Mouse (Mus musculus) c-Kit-negative CD71-positive TER-119-positive erythroid progenitor cells, embryonic 14.5 days (primary cell): ENCODE results near the gene Shroom4.
"Not testable (repeated sequence)": the region's sequence is repeated elsewhere in the genome, so short reads cannot be mapped to it uniquely, and the experiment has no call there.

Source experiments
- DNase-seq: peaks from one replicate; pipeline ENCODE4 v3.0.0-alpha.2; 2013; ENCODE audit warnings: low read depth, low spot score

Gene Shroom4

DNA sequence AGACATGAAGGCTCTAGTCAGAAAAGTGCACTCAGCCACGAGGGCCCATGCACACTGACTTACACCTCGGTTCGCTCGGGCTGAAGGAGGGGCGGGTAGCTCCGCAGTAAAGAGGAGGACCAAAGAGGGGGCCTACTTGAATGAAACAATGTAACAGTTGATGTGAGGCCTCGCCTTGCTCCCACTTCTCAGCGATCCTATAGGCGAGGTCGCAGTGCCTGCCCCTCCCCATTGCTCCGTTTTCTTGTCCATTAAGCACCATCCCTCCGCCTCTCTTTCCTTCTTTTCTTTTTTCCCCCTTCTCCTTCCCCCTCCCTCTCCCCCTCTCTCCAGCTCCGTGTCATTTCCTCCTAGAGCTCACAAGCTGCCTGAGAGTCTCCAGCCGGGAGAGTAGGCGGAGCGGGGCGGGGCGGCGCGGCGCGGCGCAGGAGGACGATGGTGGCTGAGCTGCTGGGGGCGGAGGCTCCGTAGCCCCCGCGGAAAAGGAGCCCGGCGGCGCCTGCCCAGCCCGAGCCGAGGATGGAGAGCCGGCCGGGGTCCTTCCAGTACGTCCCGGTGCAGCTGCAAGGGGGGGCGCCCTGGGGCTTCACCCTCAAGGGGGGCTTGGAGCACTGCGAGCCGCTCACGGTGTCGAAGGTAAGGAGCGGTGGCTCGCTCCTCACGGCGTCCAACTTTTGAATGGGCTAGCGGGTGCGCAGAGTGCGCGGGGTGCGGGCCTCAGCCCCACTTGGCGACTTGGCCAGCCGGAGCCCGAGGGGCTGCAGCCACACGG lies at the start of gene Shroom4:
Gene Shroom4, plus strand, starts transcription at position 229 of the 772 bp plus-strand sequence.
- no peak for DNase-seq

DNA sequence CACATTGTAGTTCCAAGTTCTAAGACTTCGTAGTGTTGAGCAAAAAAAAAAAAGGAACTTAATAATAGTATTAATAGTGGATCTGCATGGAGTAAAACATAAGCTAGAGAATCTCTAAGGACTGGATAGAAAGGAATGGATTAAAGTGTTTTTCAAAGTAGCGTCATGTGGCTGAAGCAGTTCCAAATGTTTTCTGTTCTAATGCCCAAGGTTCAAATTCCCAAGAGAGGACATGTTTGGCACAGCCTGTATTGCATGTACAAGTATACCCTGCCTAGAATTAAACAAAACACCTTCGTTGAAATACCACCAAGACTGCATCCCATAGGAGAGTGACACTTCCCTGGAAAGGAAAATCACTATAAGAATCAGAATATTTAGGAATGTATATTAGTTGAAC lies 42.8 kb upstream of the Shroom4 start:
- DNase-seq, result no peak

DNA sequence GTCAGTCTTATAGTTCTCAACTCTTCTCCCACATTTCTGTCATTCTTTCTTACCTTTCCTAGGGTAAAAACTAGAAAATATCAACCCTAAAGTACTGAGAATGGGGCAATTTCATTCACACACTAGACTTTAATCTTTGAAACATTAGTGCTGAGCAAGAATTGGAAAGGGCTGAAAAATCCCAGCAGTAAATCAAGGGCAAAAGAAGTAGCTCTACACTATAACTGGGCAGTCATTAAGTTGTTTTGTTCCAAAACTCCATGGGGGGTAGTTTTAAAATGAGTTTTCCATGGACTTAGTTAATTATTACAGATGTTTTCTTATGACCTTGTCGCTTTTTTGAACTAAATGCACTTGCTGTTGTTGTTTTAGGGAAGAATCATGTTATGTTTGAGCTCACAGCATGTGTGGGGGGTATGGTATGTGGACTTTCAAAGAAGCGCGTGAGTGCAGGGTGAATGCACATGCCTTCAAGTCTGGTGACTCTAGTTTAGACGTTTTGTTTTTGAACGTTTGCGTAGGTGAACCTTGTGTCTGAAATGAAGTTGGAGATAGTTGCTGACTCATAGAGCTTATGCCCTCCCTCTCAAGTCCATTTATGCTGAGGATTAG lies 42.0 kb upstream of the Shroom4 start:
- no peak for DNase-seq

DNA sequence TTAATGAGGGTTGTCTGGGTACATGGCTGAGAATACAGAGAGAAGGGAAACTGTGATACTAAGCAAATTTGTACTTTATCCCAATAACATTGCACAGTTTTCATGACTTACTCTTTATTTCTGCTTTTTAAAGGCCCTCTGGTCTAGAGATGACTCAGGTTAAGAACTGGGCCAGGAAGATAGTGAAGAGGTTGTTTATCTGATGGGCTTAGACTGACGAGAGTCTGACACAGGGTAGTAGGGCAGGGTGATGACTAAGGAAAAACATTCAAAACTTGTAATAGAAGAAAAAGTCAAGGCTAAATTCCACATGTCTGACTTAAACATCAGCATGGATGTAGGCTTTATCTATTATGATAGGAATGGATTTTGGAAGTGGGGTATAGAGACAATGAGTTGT lies 30.8 kb upstream of the Shroom4 start:
- no peak for DNase-seq

DNA sequence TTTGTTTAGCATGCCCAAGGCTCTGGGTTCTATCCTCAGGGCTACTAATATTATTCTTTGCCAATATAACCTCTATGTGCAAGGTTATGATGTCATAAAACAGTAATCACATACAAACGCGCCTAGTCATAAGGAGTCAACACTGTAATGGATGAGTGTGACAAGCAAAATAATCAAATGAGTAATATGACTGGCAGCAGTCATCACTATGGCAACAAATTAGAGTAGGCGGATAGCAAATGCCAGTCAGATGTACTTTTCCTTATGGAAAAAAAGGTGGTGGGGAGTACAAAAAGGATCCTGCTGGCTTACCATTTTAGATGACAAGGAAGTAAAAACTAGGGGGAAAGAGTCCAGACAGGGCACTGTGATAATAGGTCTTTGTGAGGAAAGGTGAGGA lies 28.9 kb upstream of the Shroom4 start:
- DNase-seq, result no peak

DNA sequence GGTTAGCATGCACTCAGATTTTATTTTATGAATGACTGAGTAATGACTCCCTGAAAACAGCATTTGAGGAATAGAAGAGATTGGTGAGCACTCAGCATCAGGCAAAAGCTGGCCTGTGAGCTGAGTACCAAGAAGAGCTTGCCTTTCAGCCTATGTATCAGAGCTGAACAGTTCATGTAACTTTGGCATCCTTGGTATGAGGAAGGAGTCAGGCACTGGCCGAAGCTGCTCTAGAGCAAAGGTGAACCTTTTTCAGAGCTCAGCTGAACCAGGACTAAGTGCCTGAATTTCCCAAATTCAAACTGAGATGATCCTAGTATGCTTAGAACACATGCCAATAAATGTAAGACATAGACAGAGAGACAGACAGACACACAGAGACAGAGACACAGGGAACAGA lies 5.8 kb upstream of the Shroom4 start:
- DNase-seq, result no peak

DNA sequence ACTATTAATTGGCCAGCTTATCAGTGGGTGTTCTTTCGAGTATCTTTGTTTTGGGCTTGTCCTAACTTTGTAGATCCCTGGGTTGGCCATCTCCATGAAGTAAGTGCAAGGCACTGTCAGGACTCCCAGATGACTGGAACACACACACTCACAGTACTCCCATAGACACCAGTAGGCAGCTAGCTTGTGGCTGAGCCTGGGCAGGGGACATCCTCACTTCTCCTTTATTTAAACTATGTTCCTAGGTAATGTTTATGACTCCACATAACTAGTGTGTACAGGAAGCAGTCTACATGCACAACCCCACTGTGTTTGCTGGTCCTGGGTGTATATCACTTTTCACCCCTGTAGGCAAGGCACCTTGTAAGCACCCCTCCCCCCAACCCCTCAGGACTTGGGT lies 461 bp upstream of the Shroom4 start:
- no peak for DNase-seq

DNA sequence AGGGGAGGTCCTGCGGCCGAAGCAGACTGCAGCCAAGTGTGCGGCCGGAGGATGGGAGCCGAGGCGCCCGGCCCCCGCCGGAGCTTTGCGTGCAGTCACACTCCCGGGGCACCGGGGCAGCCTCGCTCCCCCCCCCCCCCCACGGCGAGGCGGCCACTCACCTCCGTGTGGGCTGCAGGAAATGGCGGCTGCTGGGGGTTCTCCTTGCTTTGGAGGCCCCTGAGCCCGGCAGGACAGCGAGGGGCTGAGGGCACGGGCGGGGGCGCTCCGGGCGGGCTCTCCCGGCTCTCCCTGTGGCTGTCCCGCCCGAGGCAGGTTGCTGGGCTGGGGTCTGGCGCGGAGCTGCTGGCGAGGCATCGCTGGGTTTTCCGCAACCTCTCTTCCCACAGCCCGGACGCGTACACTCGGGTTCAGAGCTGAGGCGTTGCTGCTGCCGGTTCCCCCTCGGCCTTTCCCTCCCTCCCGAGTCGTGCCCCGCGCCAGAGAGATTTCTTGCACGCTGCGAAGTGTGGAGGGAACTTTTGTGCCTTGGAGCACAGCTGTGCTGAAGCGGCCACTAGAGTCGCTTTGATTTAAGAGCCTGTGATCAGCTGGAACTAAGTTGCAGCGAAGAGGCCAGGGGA lies 855 bp downstream of the Shroom4 start:
- no peak for DNase-seq

DNA sequence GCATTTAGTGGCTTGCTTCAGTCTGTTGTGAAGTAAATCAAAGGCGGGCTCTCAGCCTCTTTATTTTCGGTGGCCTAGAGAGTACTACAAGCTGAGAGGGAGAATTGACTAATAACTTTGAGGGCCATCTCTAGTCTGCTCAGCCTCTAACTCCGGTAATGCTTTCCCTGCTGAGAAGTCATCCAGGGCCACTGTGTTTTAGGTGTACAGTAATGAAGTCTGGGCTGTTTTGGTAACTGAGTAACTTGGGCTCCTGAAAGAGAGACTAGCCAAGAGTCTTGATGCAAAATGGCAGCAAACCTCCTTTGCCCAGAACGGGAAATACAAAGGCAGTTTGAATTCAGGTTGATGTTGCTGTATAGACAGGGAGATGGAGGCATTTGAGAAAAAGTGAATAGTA lies 3.3 kb downstream of the Shroom4 start:
- DNase-seq, result no peak

DNA sequence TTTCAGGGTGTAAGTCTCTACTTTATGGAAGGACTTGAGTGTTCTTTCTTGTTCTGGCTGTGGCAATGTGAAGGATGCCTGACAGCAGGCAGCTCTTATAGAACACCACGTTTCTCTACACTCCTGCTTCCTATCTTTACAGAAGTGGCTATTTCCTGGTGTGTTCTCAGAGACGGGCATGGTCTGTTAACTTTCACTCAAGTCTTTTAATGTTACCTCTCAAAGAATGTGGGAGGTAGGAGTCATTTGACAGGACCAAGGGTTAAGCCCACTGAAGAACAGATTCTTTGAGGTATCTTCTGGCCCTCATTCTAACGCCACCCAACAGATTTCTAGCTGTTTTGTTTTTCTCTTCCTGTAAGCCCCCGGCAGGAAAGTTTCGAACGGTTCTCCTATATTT lies 9.5 kb downstream of the Shroom4 start:
- no peak for DNase-seq

DNA sequence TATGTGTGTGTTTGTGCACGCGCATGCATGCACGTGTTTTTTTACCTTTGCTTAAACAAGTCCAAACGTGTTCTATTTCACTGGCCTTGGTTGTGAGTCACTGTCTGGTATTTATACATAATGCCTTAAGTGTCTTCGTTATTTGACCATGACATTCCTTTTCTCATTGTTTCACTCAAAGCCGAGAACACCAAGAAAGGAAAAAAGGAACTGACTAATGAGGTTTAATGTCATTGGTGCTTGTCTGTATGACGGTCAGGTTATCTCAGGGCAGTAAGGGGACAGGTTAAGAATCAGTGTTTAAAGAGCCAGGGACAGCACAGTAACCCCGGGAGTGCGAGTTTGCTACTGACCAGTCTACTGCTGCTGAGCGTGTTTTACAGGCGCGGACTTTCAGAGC lies 15.8 kb downstream of the Shroom4 start:
- DNase-seq, result no peak

DNA sequence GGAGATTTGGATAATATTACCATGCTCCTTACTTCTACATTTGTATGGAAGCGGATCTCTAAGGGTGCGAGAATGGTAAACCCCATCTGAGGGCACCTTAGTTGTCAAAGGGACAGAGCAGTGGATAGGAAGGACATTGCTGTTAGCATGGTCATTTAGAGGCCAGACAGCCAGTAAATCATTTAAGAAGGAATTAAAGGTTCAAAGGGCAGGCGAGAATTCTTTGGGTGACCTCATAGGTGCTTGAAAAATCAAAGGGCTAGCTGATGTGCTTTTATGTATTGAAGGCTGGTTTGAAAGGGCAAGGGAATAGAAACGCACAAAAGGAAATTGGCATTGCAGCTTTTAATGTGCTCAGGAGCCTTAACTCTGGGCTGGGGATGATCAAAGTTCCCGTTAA lies 16.3 kb downstream of the Shroom4 start:
- DNase-seq, result no peak

DNA sequence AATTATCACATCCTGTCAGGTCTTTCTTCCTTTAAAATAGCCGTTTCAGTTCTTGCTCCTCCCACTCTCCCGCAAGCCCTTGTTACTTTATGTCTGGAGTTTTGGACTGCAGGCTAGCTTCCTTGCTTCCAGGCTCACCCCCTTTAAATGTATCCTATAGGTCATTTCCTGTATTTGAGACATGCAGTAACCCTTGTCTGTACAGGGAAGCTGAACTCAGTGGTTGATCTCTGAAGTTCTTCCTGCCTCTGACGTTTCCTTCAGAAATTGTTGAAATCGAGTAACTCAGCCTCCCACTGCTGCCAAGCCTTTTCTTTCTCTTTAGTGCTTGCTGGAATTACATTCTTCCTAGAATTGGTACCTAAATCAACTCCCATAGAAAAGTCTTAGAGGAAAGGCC lies 18.5 kb downstream of the Shroom4 start:
- DNase-seq, result no peak

DNA sequence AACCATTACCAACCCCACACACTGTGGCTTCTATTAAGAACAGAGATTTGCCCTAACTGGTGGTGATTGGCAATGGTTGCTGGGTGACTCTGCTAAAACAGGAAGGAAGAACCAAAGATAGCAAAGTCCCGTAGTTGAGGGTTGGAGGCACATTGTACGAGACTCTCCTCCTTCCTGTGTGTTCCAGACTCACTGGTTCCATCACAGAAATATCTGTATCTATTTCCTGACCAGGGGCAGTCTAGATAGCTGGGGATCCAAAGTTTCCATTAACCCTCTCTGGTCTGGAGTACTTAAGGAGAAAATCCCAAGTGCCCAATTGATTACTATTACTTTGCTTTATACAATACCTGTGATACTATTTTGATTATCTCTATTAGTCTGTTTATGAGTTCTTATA lies 35.6 kb downstream of the Shroom4 start:
- DNase-seq, result no peak

DNA sequence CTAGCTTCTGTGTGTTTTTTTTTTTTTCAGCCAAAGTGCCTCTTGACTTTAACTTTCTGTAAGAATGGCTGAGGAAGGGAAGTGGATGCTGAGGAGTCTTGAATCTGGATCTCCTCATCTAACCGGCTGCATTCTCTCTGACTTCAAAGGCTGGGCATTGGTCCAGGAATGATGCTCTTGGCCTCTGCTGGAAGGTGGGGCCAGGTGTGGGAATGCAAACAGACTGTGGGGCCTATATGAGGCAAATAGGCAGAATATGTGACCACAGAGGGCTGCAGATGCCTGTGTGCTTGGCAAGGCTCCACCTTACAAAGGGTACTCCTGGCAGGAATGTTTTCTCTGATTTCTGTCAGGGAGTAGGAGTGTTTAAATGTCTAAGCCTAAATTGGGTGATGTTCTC lies 46.8 kb downstream of the Shroom4 start:
- DNase-seq, result no peak

DNA sequence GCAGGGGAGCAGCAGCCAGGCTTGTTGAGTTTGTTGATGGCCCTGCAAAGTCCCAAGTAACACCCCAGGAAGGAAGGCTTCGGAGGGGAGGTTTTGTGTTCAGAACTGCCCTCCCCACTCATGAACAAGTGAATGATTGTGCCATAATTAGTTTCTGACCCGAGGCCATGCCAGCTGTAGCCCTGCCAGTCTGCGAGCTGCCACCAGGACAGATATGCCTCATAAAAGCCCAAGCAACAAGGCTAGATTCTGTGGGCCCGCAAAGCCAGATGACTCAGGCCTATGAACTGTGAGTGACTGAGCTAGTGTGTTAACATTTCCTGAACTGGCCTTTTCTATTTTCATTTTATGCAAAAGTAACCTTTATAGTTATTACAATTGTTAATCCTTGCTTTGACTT lies 48.3 kb downstream of the Shroom4 start:
- DNase-seq, result no peak

DNA sequence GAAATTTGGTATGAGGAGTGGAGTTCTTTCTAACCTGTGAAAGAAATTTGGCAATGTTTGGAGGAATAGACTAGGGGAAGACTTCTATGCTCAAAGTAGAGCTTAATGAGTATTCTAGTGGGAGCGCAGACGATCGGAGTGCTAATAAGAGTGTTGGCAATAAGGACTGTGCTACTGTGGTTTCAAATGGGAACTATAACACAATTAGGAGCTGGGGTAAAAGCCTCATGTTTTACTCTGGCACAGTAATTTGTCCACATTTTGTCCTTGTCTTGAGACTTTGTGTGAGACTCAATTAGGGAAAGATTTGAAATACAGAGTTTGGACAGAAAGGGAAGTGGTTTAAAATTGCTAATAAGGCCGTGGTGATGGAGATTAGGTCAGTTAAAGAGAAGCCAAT lies 53.6 kb downstream of the Shroom4 start:
- no peak for DNase-seq

DNA sequence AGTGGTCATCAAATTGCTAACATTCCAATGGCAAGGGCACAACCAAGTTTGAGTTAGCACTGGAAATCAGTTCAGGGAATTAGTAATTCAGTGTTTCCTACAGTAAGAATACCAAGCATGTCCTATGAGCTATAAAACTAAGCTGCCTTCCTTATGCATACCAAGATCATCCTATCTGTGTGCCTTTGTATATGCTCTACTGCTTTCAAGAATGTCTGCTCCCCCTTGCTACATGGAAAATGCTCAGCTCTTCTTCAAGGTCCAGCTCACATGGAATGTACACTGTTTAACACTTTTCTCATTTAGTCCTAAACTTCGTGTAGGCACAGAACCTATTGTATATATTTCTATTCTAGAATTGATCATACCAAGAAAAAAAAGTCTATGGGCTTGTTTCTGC lies 69.6 kb downstream of the Shroom4 start:
- not testable (repeated sequence) for DNase-seq

DNA sequence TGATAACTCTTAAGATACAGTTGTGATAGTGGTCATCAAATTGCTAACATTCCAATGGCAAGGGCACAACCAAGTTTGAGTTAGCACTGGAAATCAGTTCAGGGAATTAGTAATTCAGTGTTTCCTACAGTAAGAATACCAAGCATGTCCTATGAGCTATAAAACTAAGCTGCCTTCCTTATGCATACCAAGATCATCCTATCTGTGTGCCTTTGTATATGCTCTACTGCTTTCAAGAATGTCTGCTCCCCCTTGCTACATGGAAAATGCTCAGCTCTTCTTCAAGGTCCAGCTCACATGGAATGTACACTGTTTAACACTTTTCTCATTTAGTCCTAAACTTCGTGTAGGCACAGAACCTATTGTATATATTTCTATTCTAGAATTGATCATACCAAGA lies 72.9 kb downstream of the Shroom4 start:
- DNase-seq, result not testable (repeated sequence)

DNA sequence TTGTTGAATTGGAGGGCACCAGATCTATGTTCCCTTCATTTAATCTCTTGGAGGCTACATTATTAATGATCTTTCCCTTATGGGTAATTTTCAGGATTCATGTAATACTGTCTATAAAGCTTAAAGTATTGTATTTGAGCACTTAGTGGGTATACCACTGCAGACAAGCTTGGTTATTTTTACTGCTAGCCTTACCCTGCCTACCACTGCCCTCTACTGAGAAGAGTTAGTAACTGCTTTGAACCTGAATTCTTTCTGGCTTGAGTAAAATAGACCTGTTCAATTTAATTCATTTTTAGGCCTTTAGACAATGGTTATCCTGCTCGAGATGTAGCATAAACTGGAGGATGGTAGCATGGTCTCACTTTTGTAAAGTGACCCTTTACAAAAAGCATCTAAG lies 75.5 kb downstream of the Shroom4 start:
- no peak for DNase-seq

DNA sequence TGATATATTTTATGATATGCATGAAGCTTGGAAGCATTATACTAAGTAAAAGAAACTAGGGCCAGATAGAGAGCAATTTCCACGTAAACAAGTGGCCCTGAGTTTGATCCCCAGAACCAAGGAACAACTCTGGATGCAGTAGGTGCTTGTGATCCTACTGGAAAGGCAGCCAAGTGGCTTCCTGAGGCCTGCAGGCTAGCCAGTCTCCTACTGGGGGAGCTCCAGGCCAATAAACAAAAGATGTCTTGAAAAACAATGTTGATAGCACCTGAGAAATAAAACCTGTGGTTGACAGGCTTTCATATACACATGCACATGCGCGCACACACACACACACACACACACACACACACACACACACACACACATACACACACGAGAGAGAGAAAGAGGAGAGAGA lies 82.6 kb downstream of the Shroom4 start:
- DNase-seq, result no peak

DNA sequence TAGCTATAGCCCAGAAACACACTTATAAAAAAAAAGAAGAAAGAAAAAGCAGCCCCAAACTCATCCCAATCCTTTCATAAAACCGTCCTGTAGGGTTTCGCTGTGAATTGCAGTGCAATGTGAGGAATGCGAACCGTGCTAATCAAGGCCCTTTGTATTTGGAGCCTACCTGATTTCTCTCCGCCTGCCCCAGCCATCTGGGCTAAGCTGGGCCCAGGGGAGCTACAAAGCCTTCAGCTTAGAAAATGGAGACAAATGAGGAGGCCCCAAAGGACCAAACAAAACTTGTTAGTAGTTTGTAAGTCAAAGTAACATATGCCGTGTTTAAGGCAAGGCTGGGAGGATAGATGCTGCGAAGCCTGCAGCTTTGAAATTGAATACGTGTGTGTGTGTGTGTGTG lies 84.2 kb downstream of the Shroom4 start:
- no peak for DNase-seq

DNA sequence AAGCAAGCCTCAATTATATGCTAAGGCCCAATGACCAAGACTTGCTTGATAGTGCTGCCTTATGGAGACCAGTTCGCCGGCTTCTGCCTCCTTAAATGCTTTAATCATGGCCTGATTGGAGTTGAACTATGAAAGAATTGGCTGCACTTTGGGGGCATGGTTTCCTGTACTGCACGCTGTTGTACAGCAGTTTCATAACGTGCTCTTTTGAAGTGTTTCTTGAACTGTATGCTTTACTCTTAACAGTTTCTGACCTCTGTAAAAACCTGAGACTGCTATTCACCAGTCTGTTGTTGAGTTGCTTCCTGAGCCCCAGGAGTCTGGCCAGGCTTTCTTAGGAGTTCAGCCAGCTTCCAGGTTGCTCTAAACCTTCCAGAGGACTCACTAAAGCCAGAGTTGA lies 90.8 kb downstream of the Shroom4 start:
- no peak for DNase-seq
